Mouse (Mus musculus) liver, adult 2 months (tissue): ENCODE results near the gene Prpf4. TPM values are rescaled to one million over a fixed set of nuclear protein-coding genes. Genes with fewer than 3 reads are reported as not detected.

Source experiments
- DNase-seq: peaks from one replicate; pipeline ENCODE4 v3.0.0-alpha.2; 2011; ENCODE audit warnings: low read depth, low spot score; ENCODE audit errors: extremely low read depth
- H3K27ac ChIP-seq: fragments of 200-500 bp; replicated peaks from 2 replicates; pipeline ENCODE4 v1.5.1; 2012; ENCODE audit warnings: low read depth, mild to moderate bottlenecking, control low read depth, inconsistent platforms, low read length; ENCODE audit not compliant: insufficient read depth
- H3K27me3 ChIP-seq: fragments of 200-500 bp; 2 replicates; pipeline ENCODE4 v1.6.1; 2012; ENCODE audit warnings: mild to moderate bottlenecking, moderate library complexity, low read length, inconsistent platforms; ENCODE audit not compliant: control insufficient read depth, insufficient read depth
- H3K36me3 ChIP-seq: fragments of 200-500 bp; 2 replicates; pipeline ENCODE4 v1.6.1; 2012; ENCODE audit warnings: low read length, inconsistent platforms; ENCODE audit not compliant: control insufficient read depth, insufficient read depth
- H3K4me1 ChIP-seq: fragments of 200-500 bp; 2 replicates; pipeline ENCODE4 v1.6.1; 2011; ENCODE audit warnings: low read length; ENCODE audit not compliant: control insufficient read depth, insufficient read depth
- H3K4me3 ChIP-seq: fragments of 200-500 bp; 2 replicates; pipeline ENCODE4 v1.5.1; 2011; ENCODE audit warnings: low read depth, mild to moderate bottlenecking, control low read depth, low read length, moderate library complexity; ENCODE audit not compliant: insufficient read depth
- H3K79me2 ChIP-seq: fragments of 200-500 bp; 2 replicates; pipeline ENCODE4 v1.6.1; 2012; ENCODE audit warnings: inconsistent platforms, mild to moderate bottlenecking, low read length, moderate library complexity; ENCODE audit not compliant: control insufficient read depth, insufficient read depth
- H3K9ac ChIP-seq: fragments of 200-500 bp; 2 replicates; pipeline ENCODE4 v1.6.1; 2012; ENCODE audit warnings: low read depth, mild to moderate bottlenecking, control low read depth, inconsistent platforms, low read length
- CTCF ChIP-seq: fragments of 200-500 bp; IDR thresholded peaks from 2 replicates; pipeline ENCODE4 v1.5.1; 2011; ENCODE audit warnings: low read depth, low read length, control low read depth
- POLR2A ChIP-seq: fragments of 200-500 bp; IDR thresholded peaks from 2 replicates; pipeline ENCODE4 v1.6.1; 2011; ENCODE audit warnings: low read length, control low read depth; ENCODE audit not compliant: insufficient read depth; ENCODE audit errors: extremely low read depth
- WGBS: fragments of 180-500 bp; shearing (Covaris S2); methylation state at CpG from one replicate; pipeline ENCODE4 v1.1.7; 2018; 5-methylcytosine and 5-hydroxymethylcytosine counted together
- polyA plus RNA-seq: library from polyadenylated mRNA; depleted of rRNA; stranded (reverse); fragments of >200 nt; gene quantifications from 2 replicates; pipeline ENCODE4 v1.2.3, GENCODE M21; 2012; rRNA removed
- total RNA-seq: library from RNA; depleted of rRNA; stranded (reverse); fragments of >200 nt; gene quantifications from 2 replicates; pipeline ENCODE4 v1.2.3, GENCODE M21; 2014; rRNA removed

Gene Prpf4
- total and polyA plus RNA-seq, 2 experiments = 3.9 to 7.3 TPM

DNA sequence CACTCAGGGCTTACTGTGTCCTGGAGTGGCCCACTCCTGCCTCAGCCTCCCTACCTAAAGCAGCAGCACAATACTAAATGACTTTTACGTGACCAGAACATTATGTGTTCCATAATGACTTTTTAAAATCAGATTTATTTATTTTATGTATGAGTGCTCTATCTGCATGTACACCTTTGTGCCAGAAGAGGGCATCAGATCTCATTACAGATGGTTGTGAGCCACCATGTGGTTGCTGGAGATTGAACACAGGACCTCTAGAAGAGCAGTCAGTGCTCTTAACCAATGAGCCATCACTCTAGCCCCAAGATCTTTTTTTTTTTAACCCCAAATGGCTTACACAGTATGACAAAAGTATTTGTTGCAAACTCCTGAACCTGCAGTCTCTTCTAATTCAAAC lies 59.6 kb downstream of the Prpf4 start:
- H3K27me3 ChIP-seq = no peaks in the 10 kb centered on the region
- WGBS = 100% methylated on average over 1 of the region's 1 CpGs
- no peak for TF ChIP-seq CTCF
- TF ChIP-seq POLR2A = no peak
- no peaks in the 10 kb centered on the region for H3K36me3 ChIP-seq
- no peaks in the 10 kb centered on the region for H3K79me2 ChIP-seq
- H3K4me1 ChIP-seq = peaks cover 2% of the 10 kb centered on the region; the same call in 1 of the 2 replicates
- H3K9ac ChIP-seq = no peak overlapping the region
- no peak overlapping the region for H3K27ac ChIP-seq
- DNase-seq = no peak
- H3K4me3 ChIP-seq = no peak overlapping the region

- 1% methylated on average over 30 of the region's 30 CpGs for WGBS
- TF ChIP-seq CTCF (no peak), POLR2A (no peak)
- Histone ChIP-seq H3K4me1 (peaks cover 2% of the 10 kb centered on the region; the same call in 1 of the 2 replicates), H3K27ac (no peak within 1 kb of the TSS), H3K4me3 (peak within 1 kb of the TSS; percentile 84), H3K9ac (peak within 1 kb of the TSS; percentile 69), H3K79me2 (no peaks in the 10 kb centered on the region), H3K27me3 (no peaks in the 10 kb centered on the region), H3K36me3 (no peaks in the 10 kb centered on the region)
- DNase-seq = peak; percentile 48
Measured at GRCm38 (mm10) chr4:62470598-62471051, 62.0 kb downstream of the Prpf4 start, which contains the start of gene Wdr31. Gene Wdr31, minus strand, starts transcription at chr4:62470896.

- H3K36me3 ChIP-seq = no peaks in the 10 kb centered on the region
- no peak overlapping the region for H3K9ac ChIP-seq
- H3K79me2 ChIP-seq = no peaks in the 10 kb centered on the region
- no peak overlapping the region for H3K4me3 ChIP-seq
- no peaks in the 10 kb centered on the region for H3K27me3 ChIP-seq
- DNase-seq = no peak
- no peak overlapping the region for H3K27ac ChIP-seq
- peaks cover 2% of the 10 kb centered on the region; the same call in 1 of the 2 replicates for H3K4me1 ChIP-seq
- no peak for TF ChIP-seq POLR2A
- TF ChIP-seq CTCF = no peak
- 97% methylated on average over 2 of the region's 2 CpGs for WGBS
Measured at GRCm38 (mm10) chr4:62472071-62472470, 63.5 kb downstream of the Prpf4 start.

DNA sequence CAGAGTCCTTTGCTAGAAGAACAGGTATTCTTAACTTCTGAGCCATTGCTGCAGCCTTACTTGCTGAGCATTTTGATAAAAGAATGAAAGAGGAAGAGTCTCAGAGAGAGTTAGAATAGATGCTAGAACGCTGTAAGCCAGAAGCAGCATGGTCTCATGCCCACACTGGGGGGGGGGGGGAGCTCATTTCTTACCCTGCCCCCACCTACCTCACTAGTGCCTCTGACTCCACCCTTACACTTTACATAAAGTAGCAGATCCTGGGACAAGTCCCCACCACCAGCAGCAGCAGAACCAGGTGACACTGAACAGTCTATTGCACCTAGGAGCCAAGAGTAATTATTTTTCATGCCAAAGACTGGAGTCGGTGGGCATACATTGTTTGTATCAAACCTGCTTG lies 66.5 kb downstream of the Prpf4 start:
- Histone ChIP-seq H3K79me2 (no peaks in the 10 kb centered on the region), H3K4me1 (peaks cover 4% of the 10 kb centered on the region; the same call in 1 of the 2 replicates), H3K27me3 (no peaks in the 10 kb centered on the region), H3K27ac (no peak overlapping the region), H3K4me3 (no peak overlapping the region), H3K9ac (no peak overlapping the region), H3K36me3 (no peaks in the 10 kb centered on the region)
- DNase-seq = no peak
- 86% methylated on average over 2 of the region's 2 CpGs for WGBS
- TF ChIP-seq POLR2A (no peak), CTCF (no peak)

DNA sequence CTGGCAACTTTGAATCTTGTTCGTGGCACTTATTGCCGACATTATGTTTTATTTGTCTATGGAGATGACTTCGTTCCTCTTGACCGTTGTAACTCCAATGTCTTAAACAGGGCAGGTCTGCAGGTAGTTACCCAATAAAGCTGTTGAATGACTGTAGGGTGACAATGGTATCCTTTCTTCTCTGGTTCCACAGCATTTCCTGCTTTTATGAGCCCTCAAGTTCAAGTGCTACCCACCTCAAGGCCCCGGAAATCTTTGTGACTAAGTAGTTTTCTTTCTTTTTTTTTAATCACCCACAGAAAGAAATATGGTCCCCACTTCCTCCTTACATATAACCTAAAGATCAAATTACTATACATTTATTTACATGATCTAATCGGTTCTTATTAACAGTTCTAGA lies 67.2 kb downstream of the Prpf4 start:
- no peak overlapping the region for H3K27ac ChIP-seq
- no peaks in the 10 kb centered on the region for H3K36me3 ChIP-seq
- TF ChIP-seq POLR2A (no peak), CTCF (no peak)
- no peaks in the 10 kb centered on the region for H3K79me2 ChIP-seq
- peaks cover 2% of the 10 kb centered on the region; the same call in 1 of the 2 replicates for H3K4me1 ChIP-seq
- no peak overlapping the region for H3K4me3 ChIP-seq
- 88% methylated on average over 6 of the region's 6 CpGs for WGBS
- no peak overlapping the region for H3K9ac ChIP-seq
- no peaks in the 10 kb centered on the region for H3K27me3 ChIP-seq
- DNase-seq = no peak

Other genes with a start within 250 kb of the Prpf4 start
- 0.27 and 0.37 TPM in 2 replicates for gene Zfp37, start 177.8 kb upstream of the Prpf4 start, total RNA-seq
- gene Zfp37, start 177.8 kb upstream of the Prpf4 start, polyA plus RNA-seq = 0.05 and 0.06 TPM in 2 replicates
- gene Slc31a2, start 146.2 kb upstream of the Prpf4 start, total RNA-seq = 9.7 and 10.2 TPM in 2 replicates
- gene Slc31a2, start 146.2 kb upstream of the Prpf4 start, polyA plus RNA-seq = 9.3 and 12.8 TPM in 2 replicates
- gene Fkbp15, start 48.2 kb upstream of the Prpf4 start, total RNA-seq = 22.7 and 24.5 TPM in 2 replicates
- gene Fkbp15, start 48.2 kb upstream of the Prpf4 start, polyA plus RNA-seq = 17.4 and 20.0 TPM in 2 replicates
- gene Slc31a1, start 48.1 kb upstream of the Prpf4 start, total RNA-seq = 88.4 and 91.4 TPM in 2 replicates
- 75.3 and 81.5 TPM in 2 replicates for gene Slc31a1, start 48.1 kb upstream of the Prpf4 start, polyA plus RNA-seq
- 46.9 and 52.6 TPM in 2 replicates for gene Cdc26, start 155 bp upstream of the Prpf4 start, total RNA-seq
- gene Cdc26, start 155 bp upstream of the Prpf4 start, polyA plus RNA-seq = 13.5 and 14.8 TPM in 2 replicates
- gene Rnf183, start 26.5 kb downstream of the Prpf4 start, total RNA-seq = not detected in 2 replicates
- not detected in 2 replicates for gene Rnf183, start 26.5 kb downstream of the Prpf4 start, polyA plus RNA-seq
- 0.07 and 0.09 TPM in 2 replicates for gene Wdr31, start 62.1 kb downstream of the Prpf4 start, total RNA-seq
- 0.07 TPM in 1 of 2 replicates, not detected in the other for gene Wdr31, start 62.1 kb downstream of the Prpf4 start, polyA plus RNA-seq
- gene Bspry, start 71.3 kb downstream of the Prpf4 start, total RNA-seq = 0.09 TPM in 1 of 2 replicates, not detected in the other
- 0.19 and 0.26 TPM in 2 replicates for gene Bspry, start 71.3 kb downstream of the Prpf4 start, polyA plus RNA-seq
- 14.0 and 14.9 TPM in 2 replicates for gene Hdhd3, start 94.7 kb downstream of the Prpf4 start, total RNA-seq
- 61.4 and 73.7 TPM in 2 replicates for gene Hdhd3, start 94.7 kb downstream of the Prpf4 start, polyA plus RNA-seq
- 114 and 123 TPM in 2 replicates for gene Alad, start 111.1 kb downstream of the Prpf4 start, total RNA-seq
- gene Alad, start 111.1 kb downstream of the Prpf4 start, polyA plus RNA-seq = 328 and 437 TPM in 2 replicates
- 11.7 and 13.4 TPM in 2 replicates for gene Pole3, start 116.3 kb downstream of the Prpf4 start, total RNA-seq
- gene Pole3, start 116.3 kb downstream of the Prpf4 start, polyA plus RNA-seq = 9.1 and 9.3 TPM in 2 replicates
- not detected in 2 replicates for gene 4933430I17Rik, start 116.6 kb downstream of the Prpf4 start, total RNA-seq
- not detected in 2 replicates for gene 4933430I17Rik, start 116.6 kb downstream of the Prpf4 start, polyA plus RNA-seq
- 7.0 and 9.6 TPM in 2 replicates for gene Rgs3, start 151.1 kb downstream of the Prpf4 start, total RNA-seq
- gene Rgs3, start 151.1 kb downstream of the Prpf4 start, polyA plus RNA-seq = 8.3 and 13.0 TPM in 2 replicates